Mouse (Mus musculus): ENCODE data around the gene Fam107b.

DNA sequence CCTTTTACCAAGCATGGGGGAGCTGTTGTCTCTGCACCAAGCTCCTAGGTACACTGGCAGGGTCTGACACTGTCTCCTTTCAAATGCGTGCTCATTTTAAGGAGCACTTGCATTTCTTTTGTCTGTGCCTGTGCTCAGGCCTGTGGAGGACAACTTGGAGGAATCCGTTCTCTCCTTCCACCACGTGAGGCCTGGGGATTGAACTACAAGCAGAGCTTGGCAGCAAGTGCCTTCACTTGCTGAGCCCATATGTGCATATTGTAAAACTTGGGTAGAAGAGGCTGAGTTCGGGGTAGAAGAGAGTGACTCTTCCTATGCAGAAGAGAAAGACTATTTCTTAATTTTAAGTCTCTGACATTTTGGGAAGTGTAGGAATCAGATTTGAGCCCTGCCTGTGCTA, 202.8 kb downstream of the Fam107b start:
- TF ChIP-seq POU5F1 (IDR thresholded peaks at IDR 0.05; ENCODE audit: borderline replicate concordance, low read length) (no peak), CTCF (conservative IDR thresholded peaks at IDR 0.05; ENCODE audit: low read length) (no peak), NANOG (IDR thresholded peaks at IDR 0.05; ENCODE audit: borderline replicate concordance, low read length) (no peak)

All from E14TG2a.4 (cell line).